Mouse (Mus musculus) stomach, embryonic 14.5 days (tissue): ENCODE results near the gene Rab36. TPM values are rescaled to one million over a fixed set of nuclear protein-coding genes. Genes with fewer than 3 reads are reported as not detected.

ENCODE experiments used
- ATAC-seq: fragments of 200-750 bp; cut with Nextera tagmentation; 2 replicates; pipeline ENCODE4 v1.8.0; 2017; ENCODE audit warnings: low read depth, moderate TSS enrichment; ENCODE audit not compliant: insufficient number of reproducible peaks, insufficient read depth, low FRiP score
- H3K27ac ChIP-seq: fragments of 300-500 bp; sonication (generic); 2 replicates; pipeline ENCODE4 v1.5.1; 2014; ENCODE audit warnings: mild to moderate bottlenecking, low read length, moderate library complexity, mixed read lengths
- H3K27me3 ChIP-seq: fragments of 300-500 bp; sonication (generic); 2 replicates; pipeline ENCODE4 v1.6.1; 2014; ENCODE audit warnings: low read length, control low read depth, mixed read lengths; ENCODE audit not compliant: control insufficient read depth, insufficient read depth
- H3K36me3 ChIP-seq: fragments of 300-500 bp; sonication (generic); 2 replicates; pipeline ENCODE4 v1.6.1; 2014; ENCODE audit warnings: mild to moderate bottlenecking, control low read depth, low read length, moderate library complexity, mixed read lengths; ENCODE audit not compliant: control insufficient read depth, insufficient read depth
- H3K4me1 ChIP-seq: fragments of 300-500 bp; sonication (generic); 2 replicates; pipeline ENCODE4 v1.6.1; 2014; ENCODE audit warnings: low read length, control low read depth, mixed read lengths; ENCODE audit not compliant: control insufficient read depth, insufficient read depth
- H3K4me2 ChIP-seq: fragments of 300-500 bp; sonication (generic); replicated peaks from 2 replicates; pipeline ENCODE4 v1.6.1; 2014; ENCODE audit warnings: low read depth, low read length, control low read depth
- H3K4me3 ChIP-seq: fragments of 300-500 bp; sonication (generic); 2 replicates; pipeline ENCODE4 v1.5.1; 2014; ENCODE audit warnings: low read depth, low read length, control low read depth
- H3K9ac ChIP-seq: fragments of 300-500 bp; sonication (generic); replicated peaks from 2 replicates; pipeline ENCODE4 v1.6.1; 2014; ENCODE audit warnings: low read depth, mild to moderate bottlenecking, control low read depth, low read length, moderate library complexity, mixed read lengths
- H3K9me3 ChIP-seq: fragments of 300-500 bp; sonication (generic); 2 replicates; pipeline ENCODE4 v1.6.1; 2016; ENCODE audit warnings: low read depth, low read length, control low read depth; ENCODE audit not compliant: control insufficient read depth
- WGBS: fragments of 180-500 bp; shearing (Covaris S2); extraction: QIAGEN DNeasy Blood & Tissue Kit; methylation state at CpG from one replicate; pipeline ENCODE4 v1.1.7; 2014; 5-methylcytosine and 5-hydroxymethylcytosine counted together
- polyA plus RNA-seq: library from polyadenylated mRNA; unstranded; fragments of >200 nt; fragmentation: Nextera tagmentation; extraction: Ambion mirVana; gene quantifications from 2 replicates; pipeline ENCODE4 v1.2.1, GENCODE M21; 2014

Rab36 gene
- polyA plus RNA-seq, 1 experiment from 2014 or later = 12.6 TPM

DNA sequence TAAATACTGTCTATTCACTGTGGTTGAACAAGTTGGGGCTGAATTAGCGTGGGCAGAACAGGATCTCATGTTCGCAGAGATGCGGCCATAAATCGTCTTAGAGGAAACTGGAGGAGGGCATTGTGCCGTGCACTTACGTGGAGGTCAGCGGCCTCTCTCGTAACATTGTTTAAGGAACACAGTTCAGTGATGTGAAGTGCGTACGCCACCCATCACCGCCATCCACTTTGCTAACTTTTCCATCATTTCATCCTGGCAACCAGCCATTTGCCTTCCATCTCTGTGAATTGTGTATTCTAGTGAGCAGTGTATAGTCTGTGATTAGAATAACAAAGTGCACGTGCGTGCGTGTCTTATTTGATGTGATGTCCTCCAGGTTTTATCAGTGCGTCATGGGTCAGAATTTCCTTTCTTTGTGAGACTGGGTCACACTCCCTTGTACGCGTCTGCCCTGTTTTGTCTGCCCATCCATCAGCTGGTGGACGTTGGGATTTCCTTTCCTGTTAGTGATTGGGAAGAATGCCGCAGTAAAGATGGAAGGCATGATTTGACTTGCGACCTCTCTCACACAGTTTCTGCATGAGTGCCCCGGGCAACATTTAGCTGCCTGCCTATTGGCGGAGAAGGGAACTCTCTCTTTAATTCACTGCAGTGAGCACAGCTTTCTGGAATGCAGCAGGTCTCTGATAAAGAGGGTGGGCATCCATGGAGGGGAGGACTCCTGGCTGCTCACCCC lies 56.6 kb downstream of the Rab36 start:
- H3K27ac ChIP-seq = no peak overlapping the region
- no peak overlapping the region for H3K9ac ChIP-seq
- no peaks in the 10 kb centered on the region for H3K9me3 ChIP-seq
- H3K4me3 ChIP-seq = no peak overlapping the region
- ATAC-seq = no peak; the same call in 1 of the 2 replicates
- no peaks in the 10 kb centered on the region for H3K27me3 ChIP-seq
- WGBS = 23% methylated on average over 22 of the region's 22 CpGs
- no peaks in the 10 kb centered on the region for H3K36me3 ChIP-seq
- peaks cover 15% of the 10 kb centered on the region; the same call in 1 of the 2 replicates for H3K4me1 ChIP-seq
- H3K4me2 ChIP-seq = no peak overlapping the region

DNA sequence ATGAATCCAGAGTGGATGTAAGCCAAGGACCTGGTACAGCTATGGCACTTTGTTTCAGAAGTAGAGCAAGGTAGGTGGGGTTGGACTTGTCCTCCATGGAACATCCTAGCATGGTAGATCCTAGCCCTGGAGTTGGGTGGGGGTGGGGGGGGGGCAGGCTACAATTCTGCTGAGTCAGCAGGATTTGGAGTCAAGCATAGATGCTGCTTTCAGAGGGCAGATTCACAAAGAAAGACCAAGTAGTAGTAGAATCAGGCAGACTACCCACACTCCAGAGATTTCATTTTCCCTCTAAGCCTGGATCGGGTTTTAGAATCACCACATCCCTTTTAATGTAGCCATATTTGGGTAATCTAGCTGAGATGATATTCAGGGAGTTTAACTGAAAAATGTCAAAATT lies 57.5 kb downstream of the Rab36 start:
- H3K27ac ChIP-seq = no peak overlapping the region
- WGBS = 93% methylated on average over 1 of the region's 1 CpGs
- no peak overlapping the region for H3K9ac ChIP-seq
- no peak overlapping the region for H3K4me3 ChIP-seq
- peaks cover 22% of the 10 kb centered on the region; the same call in 1 of the 2 replicates for H3K4me1 ChIP-seq
- H3K4me2 ChIP-seq = no peak overlapping the region
- no peaks in the 10 kb centered on the region for H3K36me3 ChIP-seq
- H3K9me3 ChIP-seq = no peaks in the 10 kb centered on the region
- no peak for ATAC-seq
- H3K27me3 ChIP-seq = no peaks in the 10 kb centered on the region

DNA sequence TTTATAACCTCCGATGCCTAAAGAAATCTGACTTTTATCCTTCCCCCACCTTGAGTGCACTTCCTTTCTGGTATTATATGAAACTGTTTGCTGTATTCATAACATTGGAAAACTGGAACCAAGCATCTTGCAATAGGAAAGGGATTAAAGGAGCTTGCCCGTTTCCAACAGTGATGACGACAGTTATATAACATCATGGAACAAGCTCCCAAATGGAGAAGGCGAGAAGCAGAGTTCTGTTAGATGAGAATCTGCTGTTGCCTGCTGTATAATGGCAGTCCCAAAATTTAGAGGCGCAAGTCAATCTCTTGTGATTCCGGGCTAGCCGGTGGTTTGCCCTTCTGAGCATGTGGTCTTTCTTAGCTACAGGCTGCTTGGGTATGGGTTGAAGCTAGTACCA lies 58.4 kb downstream of the Rab36 start:
- no peak overlapping the region for H3K4me2 ChIP-seq
- H3K4me1 ChIP-seq = peaks cover 22% of the 10 kb centered on the region; the same call in 1 of the 2 replicates
- H3K27me3 ChIP-seq = no peaks in the 10 kb centered on the region
- 92% methylated on average over 7 of the region's 7 CpGs for WGBS
- no peak overlapping the region for H3K4me3 ChIP-seq
- ATAC-seq = no peak
- H3K36me3 ChIP-seq = no peaks in the 10 kb centered on the region
- H3K27ac ChIP-seq = no peak overlapping the region
- no peaks in the 10 kb centered on the region for H3K9me3 ChIP-seq
- no peak overlapping the region for H3K9ac ChIP-seq

DNA sequence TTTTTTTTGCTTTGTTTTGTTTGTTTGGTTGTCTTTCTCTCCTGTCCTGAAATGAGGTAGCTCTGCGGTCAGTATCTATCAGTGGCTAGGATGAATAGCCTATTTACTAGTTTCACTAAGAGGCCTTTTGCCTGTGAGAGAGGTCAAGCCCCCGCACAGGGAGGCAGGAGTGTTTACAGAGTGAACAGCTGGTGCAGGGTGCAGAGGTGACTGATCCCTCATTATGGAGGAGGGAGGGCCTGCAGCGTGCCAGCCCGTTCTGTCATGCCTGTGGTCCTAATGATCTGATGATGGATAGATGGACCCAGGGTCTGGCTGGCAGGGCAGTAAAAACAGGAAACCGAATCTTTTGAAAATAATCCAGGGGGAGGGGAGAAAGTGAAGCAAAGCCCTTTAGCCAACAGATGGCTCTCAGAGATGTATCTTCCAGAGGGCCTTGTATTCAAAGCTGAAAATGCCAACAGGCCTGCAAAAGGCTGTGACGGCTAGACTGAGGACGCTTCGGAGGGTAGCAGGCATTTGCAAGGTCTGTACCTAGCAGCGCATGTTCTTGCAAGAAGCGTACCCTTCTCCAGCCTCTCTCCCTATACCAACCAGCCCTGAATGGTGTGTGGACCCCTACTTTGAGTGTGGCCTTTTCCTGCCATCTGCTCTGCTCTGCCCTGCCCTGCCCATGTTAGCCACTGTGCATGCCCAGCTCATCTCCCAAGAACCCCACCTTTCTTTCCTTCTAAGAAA lies 61.8 kb downstream of the Rab36 start:
- Histone ChIP-seq H3K9me3 (no peaks in the 10 kb centered on the region), H3K4me1 (peaks cover 21% of the 10 kb centered on the region), H3K9ac (no peak overlapping the region), H3K4me2 (no peak overlapping the region), H3K36me3 (no peaks in the 10 kb centered on the region), H3K4me3 (no peak overlapping the region), H3K27me3 (no peaks in the 10 kb centered on the region), H3K27ac (0 out of 2 replicates have a peak overlapping the region, but pooled peaks have one; percentile 15)
- 31% methylated on average over 10 of the region's 10 CpGs for WGBS
- ATAC-seq = peak; percentile 51; the same call in 1 of the 2 replicates

DNA sequence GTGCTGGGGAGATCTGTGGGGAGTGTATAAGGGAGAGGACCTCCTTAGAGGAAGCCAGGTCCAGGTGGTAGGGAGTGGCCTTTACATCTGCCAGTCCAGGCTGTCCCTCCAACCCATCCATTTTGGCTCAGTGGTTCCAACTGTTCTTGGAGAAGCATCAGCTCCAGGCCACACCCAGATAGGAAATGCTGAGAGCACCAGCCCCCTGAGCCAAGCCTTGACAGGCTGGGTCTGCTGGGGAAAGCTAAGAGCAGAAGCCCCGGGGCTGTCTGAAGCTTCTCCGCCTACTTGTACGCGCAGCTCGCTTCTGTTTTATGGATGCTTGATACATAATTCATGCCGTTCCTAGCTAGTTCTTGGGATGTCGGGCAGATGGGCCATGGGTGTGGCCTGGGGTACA lies 63.4 kb downstream of the Rab36 start:
- H3K27me3 ChIP-seq = no peaks in the 10 kb centered on the region
- H3K4me2 ChIP-seq = no peak overlapping the region
- no peak overlapping the region for H3K9ac ChIP-seq
- 70% methylated on average over 7 of the region's 7 CpGs for WGBS
- ATAC-seq = no peak
- no peaks in the 10 kb centered on the region for H3K36me3 ChIP-seq
- peaks cover 38% of the 10 kb centered on the region for H3K4me1 ChIP-seq
- H3K4me3 ChIP-seq = no peak overlapping the region
- no peak overlapping the region for H3K27ac ChIP-seq
- no peaks in the 10 kb centered on the region for H3K9me3 ChIP-seq

DNA sequence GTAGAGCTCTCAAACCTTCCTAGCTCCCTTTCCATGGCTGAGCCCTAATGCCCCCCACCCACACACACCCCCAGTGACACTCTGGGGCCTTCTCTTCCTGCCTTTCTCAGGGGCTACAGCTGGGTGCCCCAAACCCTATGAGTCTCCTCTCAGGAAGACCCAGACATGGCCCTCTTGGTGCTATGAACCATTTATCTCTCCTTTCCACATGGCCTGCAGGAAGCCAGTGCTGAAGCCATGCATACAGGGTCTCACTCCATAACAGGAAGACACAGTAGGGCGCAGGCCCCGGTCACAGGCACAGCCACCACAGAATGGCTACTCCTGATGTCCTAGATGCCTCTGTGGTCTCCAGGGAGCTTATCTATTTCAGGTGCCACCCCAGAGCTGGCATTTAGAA lies 66.6 kb downstream of the Rab36 start:
- H3K36me3 ChIP-seq = no peaks in the 10 kb centered on the region
- WGBS = 77% methylated on average over 2 of the region's 2 CpGs
- H3K27me3 ChIP-seq = no peaks in the 10 kb centered on the region
- ATAC-seq = no peak
- no peak overlapping the region for H3K4me2 ChIP-seq
- no peak overlapping the region for H3K9ac ChIP-seq
- peaks cover 46% of the 10 kb centered on the region for H3K4me1 ChIP-seq
- H3K9me3 ChIP-seq = no peaks in the 10 kb centered on the region
- H3K4me3 ChIP-seq = no peak overlapping the region
- no peak overlapping the region for H3K27ac ChIP-seq

Other genes with a start within 250 kb of the Rab36 start
- gene Gnaz, start 69.9 kb upstream of the Rab36 start, polyA plus RNA-seq = 4.8 and 6.1 TPM in 2 replicates
- not detected in 2 replicates for gene Rsph14, start 4.5 kb upstream of the Rab36 start, polyA plus RNA-seq
- 8.6 and 11.9 TPM in 2 replicates for gene Bcr, start 23.5 kb downstream of the Rab36 start, polyA plus RNA-seq
- gene Specc1l, start 175.0 kb downstream of the Rab36 start, polyA plus RNA-seq = 32.5 and 32.7 TPM in 2 replicates